Mouse (Mus musculus): Measurements from ENCODE around the gene Slc46a1.

The Slc46a1 gene

GRCm38 (mm10) chr11:78505430-78505829 is 39.9 kb downstream of the Slc46a1 start:
- DNase-seq: no peak

GRCm38 (mm10) chr11:78509148-78509547 is 43.7 kb downstream of the Slc46a1 start:
- no peak for DNase-seq

- DNase-seq: peak; percentile 88
Measured at GRCm38 (mm10) chr11:78512025-78512957, 46.8 kb downstream of the Slc46a1 start, which contains the start of the genes Tmem199 and Poldip2. Gene Tmem199 (minus strand): TSS chr11:78512172. Gene Poldip2 (plus strand): TSS chr11:78512193.

GRCm38 (mm10) chr11:78513106-78513790 is 47.8 kb downstream of the Slc46a1 start:
- no peak for DNase-seq

GRCm38 (mm10) chr11:78515549-78516325 is 50.2 kb downstream of the Slc46a1 start:
- DNase-seq: no peak

GRCm38 (mm10) chr11:78518931-78519330 is 53.4 kb downstream of the Slc46a1 start:
- no peak for DNase-seq
